Mouse (Mus musculus) embryonic facial prominence, embryonic 13.5 days (tissue): ENCODE measurements around the gene Prickle2. TPM values are rescaled to one million over a fixed set of nuclear protein-coding genes. Genes with fewer than 3 reads are reported as not detected.

Experiments used
- ATAC-seq: fragments of 200-750 bp; cut with Nextera tagmentation; 2 replicates; pipeline ENCODE4 v1.8.0; 2017; ENCODE audit warnings: low read depth; ENCODE audit not compliant: insufficient number of reproducible peaks, insufficient read depth, low FRiP score, low TSS enrichment
- H3K27ac ChIP-seq: fragments of 300-500 bp; sonication (generic); 2 replicates; pipeline ENCODE4 v1.5.1; 2015; ENCODE audit warnings: moderate library complexity, mild to moderate bottlenecking, inconsistent platforms
- H3K27me3 ChIP-seq: fragments of 300-500 bp; sonication (generic); 2 replicates; pipeline ENCODE4 v1.6.1; 2015; ENCODE audit warnings: mild to moderate bottlenecking, inconsistent platforms
- H3K36me3 ChIP-seq: fragments of 300-500 bp; sonication (generic); 2 replicates; pipeline ENCODE4 v1.6.1; 2015; ENCODE audit warnings: mild to moderate bottlenecking, inconsistent platforms
- H3K4me1 ChIP-seq: fragments of 300-500 bp; sonication (generic); 2 replicates; pipeline ENCODE4 v1.6.1; 2015; ENCODE audit warnings: inconsistent platforms
- H3K4me2 ChIP-seq: fragments of 300-500 bp; sonication (generic); 2 replicates; pipeline ENCODE4 v1.6.1; 2015; ENCODE audit warnings: moderate library complexity, mild to moderate bottlenecking, inconsistent platforms
- H3K4me3 ChIP-seq: fragments of 300-500 bp; sonication (generic); 2 replicates; pipeline ENCODE4 v1.5.1; 2015; ENCODE audit warnings: mild to moderate bottlenecking, inconsistent platforms
- H3K9ac ChIP-seq: fragments of 300-500 bp; sonication (generic); 2 replicates; pipeline ENCODE4 v1.6.1; 2015; ENCODE audit warnings: mild to moderate bottlenecking, inconsistent platforms
- H3K9me3 ChIP-seq: fragments of 300-500 bp; sonication (generic); 2 replicates; pipeline ENCODE4 v1.6.1; 2016; ENCODE audit warnings: inconsistent platforms
- WGBS: fragments of 180-500 bp; shearing (Covaris S2); methylation state at CpG from one replicate; pipeline ENCODE4 v1.1.7; 2015; ENCODE audit warnings: mixed read lengths; 5-methylcytosine and 5-hydroxymethylcytosine counted together
- polyA plus RNA-seq: library from polyadenylated mRNA; unstranded; fragments of >200 nt; fragmentation: Nextera tagmentation; extraction: Ambion mirVana; gene quantifications from 2 replicates; pipeline ENCODE4 v1.2.1, GENCODE M21; 2015

Prickle2 gene
- polyA plus RNA-seq, 1 experiment from 2014 or later, result 6.5 TPM

- H3K27ac ChIP-seq, result no peak overlapping the region
- H3K36me3 ChIP-seq, result no peaks in the 10 kb centered on the region
- H3K4me1 ChIP-seq, result no peaks in the 10 kb centered on the region
- no peak overlapping the region for H3K4me2 ChIP-seq
- H3K9ac ChIP-seq, result no peak overlapping the region
- ATAC-seq, result no peak
- 68% methylated on average over 1 of the region's 1 CpGs for WGBS
- H3K9me3 ChIP-seq, result no peaks in the 10 kb centered on the region
- H3K27me3 ChIP-seq, result no peaks in the 10 kb centered on the region
- H3K4me3 ChIP-seq, result no peak overlapping the region
Observed at GRCm38 (mm10) chr6:92584026-92584425, 121.9 kb downstream of the Prickle2 start.

DNA sequence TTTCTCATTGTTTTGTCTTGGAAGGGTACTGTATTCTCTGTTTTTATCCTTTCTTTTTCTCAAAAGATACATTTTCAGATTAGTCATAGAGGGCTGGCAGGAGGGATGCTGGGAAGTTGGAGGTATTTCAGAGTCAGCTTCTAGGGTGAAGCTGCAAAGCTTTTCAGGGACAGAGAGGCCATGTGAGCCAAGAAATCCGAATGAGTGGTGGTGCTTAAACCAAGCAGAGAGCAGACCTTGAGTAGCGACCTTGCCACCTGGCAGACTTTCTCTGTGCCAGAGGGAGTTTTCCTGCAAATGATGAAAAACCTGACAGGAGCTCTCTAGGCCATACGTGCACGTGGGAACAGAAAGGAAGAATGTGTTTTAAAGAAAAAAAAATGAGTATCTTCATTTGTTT, 130.7 kb downstream of the Prickle2 start:
- 61% methylated on average over 4 of the region's 4 CpGs for WGBS
- ATAC-seq, result no peak
- Histone ChIP-seq H3K9me3 (no peaks in the 10 kb centered on the region), H3K9ac (no peak overlapping the region), H3K4me1 (no peaks in the 10 kb centered on the region), H3K4me2 (no peak overlapping the region), H3K36me3 (no peaks in the 10 kb centered on the region), H3K27me3 (no peaks in the 10 kb centered on the region), H3K4me3 (no peak overlapping the region), H3K27ac (no peak overlapping the region)

DNA sequence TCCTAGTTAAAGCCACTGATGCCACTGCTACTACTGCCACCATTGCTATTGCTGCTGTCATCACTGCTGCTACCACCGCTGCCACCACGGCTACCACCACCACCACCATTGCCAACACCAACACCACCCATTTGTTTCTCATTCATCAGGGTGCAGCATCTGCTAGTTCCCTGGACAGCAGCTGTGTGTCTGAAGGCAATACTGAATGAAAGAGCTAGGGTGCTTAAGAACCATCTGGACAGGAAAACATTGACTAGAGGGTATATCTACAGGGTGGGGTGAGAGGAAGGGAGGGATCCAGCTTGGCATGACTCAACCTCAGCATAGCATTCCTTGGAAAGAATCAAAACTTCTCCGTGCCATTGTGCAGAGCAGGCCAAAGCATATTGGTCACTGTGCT, 133.8 kb downstream of the Prickle2 start:
- no peak overlapping the region for H3K4me2 ChIP-seq
- no peak for ATAC-seq
- WGBS, result 94% methylated on average over 3 of the region's 3 CpGs
- H3K9me3 ChIP-seq, result no peaks in the 10 kb centered on the region
- H3K4me1 ChIP-seq, result no peaks in the 10 kb centered on the region
- H3K9ac ChIP-seq, result no peak overlapping the region
- no peak overlapping the region for H3K27ac ChIP-seq
- no peak overlapping the region for H3K4me3 ChIP-seq
- H3K36me3 ChIP-seq, result no peaks in the 10 kb centered on the region
- H3K27me3 ChIP-seq, result no peaks in the 10 kb centered on the region

DNA sequence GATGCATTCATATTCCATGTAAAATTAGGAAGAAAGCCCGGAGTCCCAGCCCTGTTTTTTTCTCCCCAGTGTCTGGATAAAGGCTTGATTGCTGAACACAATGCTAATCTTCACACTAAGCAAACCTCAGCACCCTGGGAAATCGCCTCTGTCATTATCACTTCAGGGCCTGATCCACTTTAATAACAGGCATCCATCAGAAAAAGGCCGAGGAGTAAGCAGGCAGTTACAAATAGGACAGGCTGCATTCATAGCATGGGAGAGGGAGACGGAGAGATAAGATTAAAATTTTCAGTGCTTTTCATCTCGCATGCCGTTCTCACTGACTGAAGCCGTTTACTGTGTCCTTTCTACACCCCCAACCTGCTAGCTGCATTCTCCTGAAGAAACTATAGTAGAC, 135.9 kb downstream of the Prickle2 start:
- Histone ChIP-seq H3K4me3 (no peak overlapping the region), H3K36me3 (0 out of 2 replicates have a peak, but pooled peaks cover 4% of the 10 kb centered on the region), H3K9ac (no peak overlapping the region), H3K4me2 (no peak overlapping the region), H3K27ac (no peak overlapping the region), H3K9me3 (no peaks in the 10 kb centered on the region), H3K27me3 (no peaks in the 10 kb centered on the region), H3K4me1 (no peaks in the 10 kb centered on the region)
- WGBS, result 68% methylated on average over 7 of the region's 7 CpGs
- ATAC-seq, result no peak

GRCm38 (mm10) chr6:92569283-92569682, 136.7 kb downstream of the Prickle2 start:
- 73% methylated on average over 4 of the region's 4 CpGs for WGBS
- H3K27me3 ChIP-seq, result no peaks in the 10 kb centered on the region
- no peak overlapping the region for H3K9ac ChIP-seq
- no peak overlapping the region for H3K4me3 ChIP-seq
- H3K4me2 ChIP-seq, result no peak overlapping the region
- H3K36me3 ChIP-seq, result 0 out of 2 replicates have a peak, but pooled peaks cover 4% of the 10 kb centered on the region
- H3K9me3 ChIP-seq, result no peaks in the 10 kb centered on the region
- no peak for ATAC-seq
- no peaks in the 10 kb centered on the region for H3K4me1 ChIP-seq
- no peak overlapping the region for H3K27ac ChIP-seq

- Histone ChIP-seq H3K9ac (no peak overlapping the region), H3K27me3 (no peaks in the 10 kb centered on the region), H3K9me3 (no peaks in the 10 kb centered on the region), H3K4me1 (peaks cover 8% of the 10 kb centered on the region; the same call in 1 of the 2 replicates), H3K36me3 (no peaks in the 10 kb centered on the region), H3K4me3 (no peak overlapping the region), H3K27ac (no peak overlapping the region), H3K4me2 (no peak overlapping the region)
- WGBS, result 95% methylated on average over 1 of the region's 1 CpGs
- no peak for ATAC-seq
Observed at GRCm38 (mm10) chr6:92559261-92559660, 146.7 kb downstream of the Prickle2 start.

DNA sequence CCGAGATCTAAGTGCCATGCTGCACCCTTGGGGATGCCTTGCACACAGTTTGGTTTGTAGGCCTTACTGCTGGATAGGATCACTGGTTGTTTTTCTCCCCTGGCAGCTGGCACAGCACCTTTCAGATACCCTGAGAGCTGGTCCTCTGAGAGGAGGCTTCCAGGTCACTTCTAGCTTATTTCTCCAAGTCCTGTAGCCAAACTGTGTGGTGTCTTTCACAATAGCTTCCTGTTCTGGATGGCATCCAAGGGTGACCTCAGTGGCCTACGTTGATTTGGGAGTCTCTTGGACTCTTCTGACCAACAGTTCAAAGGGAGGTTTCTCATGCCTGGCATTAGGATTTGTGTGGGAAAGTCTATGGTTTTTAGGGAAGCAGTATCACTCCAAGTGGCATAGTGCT, 150.3 kb downstream of the Prickle2 start:
- Histone ChIP-seq H3K9ac (no peak overlapping the region), H3K4me2 (no peak overlapping the region), H3K9me3 (no peaks in the 10 kb centered on the region), H3K4me1 (peaks cover 8% of the 10 kb centered on the region; the same call in 1 of the 2 replicates), H3K4me3 (no peak overlapping the region), H3K36me3 (no peaks in the 10 kb centered on the region), H3K27ac (no peak overlapping the region), H3K27me3 (no peaks in the 10 kb centered on the region)
- no peak for ATAC-seq
- WGBS, result 65% methylated on average over 2 of the region's 2 CpGs

DNA sequence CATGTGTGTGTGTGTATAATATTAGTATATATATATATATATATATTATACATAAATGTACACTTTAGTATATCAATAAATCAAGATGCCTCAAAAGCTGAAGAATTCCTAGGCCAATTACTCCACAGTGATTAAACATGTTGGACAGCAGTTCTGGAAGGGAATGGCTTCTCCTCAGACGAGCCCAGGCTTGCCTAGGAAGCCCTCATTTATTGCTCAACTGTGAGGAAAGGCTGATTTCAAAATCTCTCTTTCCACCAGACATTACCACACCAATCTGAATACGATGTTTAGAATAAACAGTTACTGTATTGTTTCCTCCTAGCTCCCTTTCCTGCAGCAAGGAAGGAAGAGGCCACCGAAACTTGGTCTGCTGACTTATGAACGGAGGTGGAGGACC, 152.9 kb downstream of the Prickle2 start:
- no peaks in the 10 kb centered on the region for H3K9me3 ChIP-seq
- no peak overlapping the region for H3K4me2 ChIP-seq
- ATAC-seq, result no peak
- no peak overlapping the region for H3K9ac ChIP-seq
- peaks cover 13% of the 10 kb centered on the region; the same call in 1 of the 2 replicates for H3K4me1 ChIP-seq
- no peak overlapping the region for H3K4me3 ChIP-seq
- H3K27ac ChIP-seq, result no peak overlapping the region
- 76% methylated on average over 4 of the region's 4 CpGs for WGBS
- no peaks in the 10 kb centered on the region for H3K27me3 ChIP-seq
- no peaks in the 10 kb centered on the region for H3K36me3 ChIP-seq

DNA sequence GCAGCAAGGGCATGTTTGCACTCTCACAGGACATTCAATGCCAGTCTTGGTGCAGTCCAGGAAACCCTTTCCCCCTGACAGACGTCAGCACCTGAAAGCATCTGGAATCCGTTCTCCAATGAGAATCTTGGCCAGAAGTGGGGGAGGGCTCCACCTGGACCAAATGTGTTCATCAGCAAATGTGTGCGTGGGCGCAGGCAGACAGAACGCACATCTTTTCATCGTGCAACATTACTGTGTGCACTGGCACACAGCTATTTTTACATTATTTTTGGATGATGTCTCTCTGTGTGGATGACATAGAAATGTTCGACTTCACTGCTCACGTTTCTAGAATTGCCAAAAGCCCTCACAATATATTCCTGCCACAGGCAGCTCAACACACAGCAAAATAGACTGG, 156.7 kb downstream of the Prickle2 start:
- no peak overlapping the region for H3K4me3 ChIP-seq
- no peak overlapping the region for H3K4me2 ChIP-seq
- 73% methylated on average over 8 of the region's 8 CpGs for WGBS
- no peaks in the 10 kb centered on the region for H3K27me3 ChIP-seq
- ATAC-seq, result no peak
- no peaks in the 10 kb centered on the region for H3K9me3 ChIP-seq
- H3K4me1 ChIP-seq, result peaks cover 5% of the 10 kb centered on the region; the same call in 1 of the 2 replicates
- no peaks in the 10 kb centered on the region for H3K36me3 ChIP-seq
- no peak overlapping the region for H3K27ac ChIP-seq
- H3K9ac ChIP-seq, result no peak overlapping the region

GRCm38 (mm10) chr6:92545204-92545603, 160.8 kb downstream of the Prickle2 start:
- Histone ChIP-seq H3K4me3 (no peak overlapping the region), H3K9ac (no peak overlapping the region), H3K27ac (no peak overlapping the region), H3K36me3 (no peaks in the 10 kb centered on the region), H3K27me3 (no peaks in the 10 kb centered on the region), H3K4me2 (no peak overlapping the region), H3K9me3 (no peaks in the 10 kb centered on the region), H3K4me1 (peaks cover 5% of the 10 kb centered on the region; the same call in 1 of the 2 replicates)
- no peak for ATAC-seq
- 86% methylated on average over 2 of the region's 2 CpGs for whole genome bisulfite sequencing

GRCm38 (mm10) chr6:92543825-92544224, 162.1 kb downstream of the Prickle2 start:
- H3K27ac ChIP-seq, result no peak overlapping the region
- H3K9me3 ChIP-seq, result no peaks in the 10 kb centered on the region
- 93% methylated on average over 4 of the region's 4 CpGs for WGBS
- H3K9ac ChIP-seq, result no peak overlapping the region
- no peak overlapping the region for H3K4me3 ChIP-seq
- no peaks in the 10 kb centered on the region for H3K4me1 ChIP-seq
- H3K4me2 ChIP-seq, result no peak overlapping the region
- no peaks in the 10 kb centered on the region for H3K36me3 ChIP-seq
- H3K27me3 ChIP-seq, result no peaks in the 10 kb centered on the region
- ATAC-seq, result no peak

DNA sequence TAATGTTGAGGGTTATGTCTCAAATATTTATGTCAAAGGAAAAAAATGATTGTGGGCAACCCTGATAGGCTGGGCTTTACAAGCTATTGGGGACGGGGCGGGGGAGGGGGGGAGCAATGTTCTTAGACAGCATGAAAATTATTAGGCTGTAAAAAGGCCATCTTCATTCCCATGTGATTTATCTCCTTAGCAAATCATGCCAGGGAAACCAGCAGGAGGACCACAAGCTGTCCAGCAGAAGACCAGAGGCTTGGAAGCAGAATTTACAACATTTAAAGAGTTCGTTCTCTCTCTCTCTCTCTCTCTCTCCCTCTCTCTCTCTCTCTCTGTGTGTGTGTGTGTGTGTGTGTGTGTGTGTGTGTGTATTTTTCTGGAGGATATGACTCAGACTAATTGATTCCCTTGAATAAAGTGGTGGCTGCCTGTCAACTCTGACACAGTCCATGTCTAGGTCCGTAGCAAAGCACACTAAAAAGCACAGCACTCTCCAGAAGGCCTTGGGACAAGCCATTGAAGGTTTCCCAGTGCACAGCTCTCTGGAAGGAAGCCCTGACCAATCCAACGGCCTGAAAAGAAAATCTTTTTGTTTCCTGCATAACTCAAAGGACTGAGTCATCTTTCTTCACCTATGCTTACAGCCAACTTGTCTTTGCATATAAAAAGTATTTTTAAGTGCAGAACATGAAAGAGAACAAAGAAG, 163.4 kb downstream of the Prickle2 start:
- 75% methylated on average over 5 of the region's 5 CpGs for WGBS
- Histone ChIP-seq H3K27me3 (no peaks in the 10 kb centered on the region), H3K4me1 (no peaks in the 10 kb centered on the region), H3K4me3 (no peak overlapping the region), H3K4me2 (no peak overlapping the region), H3K36me3 (no peaks in the 10 kb centered on the region), H3K9me3 (no peaks in the 10 kb centered on the region), H3K9ac (no peak overlapping the region), H3K27ac (no peak overlapping the region)
- ATAC-seq, result no peak
